Mouse (Mus musculus): ENCODE results near the gene Unc13d. TPM values are rescaled to one million over a fixed set of nuclear protein-coding genes. Genes with fewer than 3 reads are reported as not detected.
"Not testable (repeated sequence)": the region's sequence is repeated elsewhere in the genome, so short reads cannot be mapped to it uniquely, and the experiment has no call there.

Gene Unc13d
- polyA plus RNA-seq, 1 experiment from 2014 or later: 10.9 TPM

DNA sequence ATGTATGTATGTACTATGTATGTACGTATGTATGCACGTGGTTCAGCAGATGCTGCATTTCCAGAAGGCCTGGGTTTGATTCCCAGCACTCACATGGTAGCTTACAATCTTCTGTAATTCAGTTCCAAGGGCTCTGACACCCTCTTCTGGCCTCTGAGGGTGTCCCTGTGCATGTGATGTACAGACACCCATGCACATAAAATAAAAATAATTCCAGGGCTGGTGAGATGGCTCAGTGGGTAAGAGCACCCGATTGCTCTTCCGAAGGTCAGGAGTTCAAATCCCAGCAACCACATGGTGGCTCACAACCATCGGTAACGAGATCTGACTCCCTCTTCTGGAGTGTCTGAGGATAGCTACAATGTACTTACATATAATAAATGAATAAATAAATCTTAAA, 15.2 kb upstream of the Unc13d start:
- H3K27ac ChIP-seq: peak overlapping the region; percentile 82; the same call in 1 of the 2 replicates
- 84% methylated on average over 6 of the region's 6 CpGs for WGBS (ENCODE audit: missing documents)
- not testable (repeated sequence) for H3K79me2 ChIP-seq (ENCODE audit: inconsistent target); H3K4me3 ChIP-seq (ENCODE audit: inconsistent target); H3K36me3 ChIP-seq (ENCODE audit: inconsistent target)

DNA sequence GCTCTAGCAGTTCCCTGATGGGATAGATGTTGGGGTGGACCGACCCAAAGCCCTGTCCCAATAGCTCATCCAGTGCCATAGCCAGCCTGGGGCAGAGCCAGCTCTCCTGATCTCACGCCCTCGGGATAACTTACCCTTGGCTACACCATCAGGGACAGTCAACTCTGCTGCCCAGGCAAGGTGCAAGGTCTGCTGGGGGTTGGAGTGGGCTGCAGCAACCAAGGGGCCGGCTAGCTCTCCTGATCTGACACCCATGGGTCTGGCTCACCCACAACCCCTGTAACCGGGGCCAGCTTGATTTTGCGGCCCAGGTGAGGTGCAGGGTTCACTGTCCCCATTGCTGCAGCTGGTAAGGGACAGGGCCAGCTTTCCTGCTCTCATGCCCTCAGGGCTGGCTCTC, 13.8 kb upstream of the Unc13d start:
- H3K36me3 ChIP-seq (ENCODE audit: inconsistent target): no peaks in the 10 kb centered on the region
- WGBS (ENCODE audit: missing documents): 82% methylated on average over 6 of the region's 6 CpGs
- H3K4me3 ChIP-seq (ENCODE audit: inconsistent target): no peak overlapping the region
- peaks cover under 1% of the 10 kb centered on the region; the same call in 1 of the 2 replicates for H3K79me2 ChIP-seq (ENCODE audit: inconsistent target)
- H3K27ac ChIP-seq: no peak overlapping the region

GRCm38 (mm10) chr11:116089545-116089944, 11.8 kb upstream of the Unc13d start:
- Histone ChIP-seq H3K4me3 (ENCODE audit: inconsistent target) (no peak overlapping the region), H3K27ac (no peak overlapping the region), H3K79me2 (ENCODE audit: inconsistent target) (peaks cover 21% of the 10 kb centered on the region), H3K36me3 (ENCODE audit: inconsistent target) (no peaks in the 10 kb centered on the region)
- WGBS (ENCODE audit: missing documents): 92% methylated on average over 6 of the region's 6 CpGs

GRCm38 (mm10) chr11:116088741-116089394, 11.1 kb upstream of the Unc13d start:
- Histone ChIP-seq H3K4me3 (ENCODE audit: inconsistent target) (no peak overlapping the region), H3K27ac (no peak overlapping the region), H3K36me3 (ENCODE audit: inconsistent target) (peaks cover 6% of the 10 kb centered on the region; the same call in 1 of the 2 replicates), H3K79me2 (ENCODE audit: inconsistent target) (peaks cover 28% of the 10 kb centered on the region)
- 49% methylated on average over 10 of the region's 11 CpGs for WGBS (ENCODE audit: missing documents)

DNA sequence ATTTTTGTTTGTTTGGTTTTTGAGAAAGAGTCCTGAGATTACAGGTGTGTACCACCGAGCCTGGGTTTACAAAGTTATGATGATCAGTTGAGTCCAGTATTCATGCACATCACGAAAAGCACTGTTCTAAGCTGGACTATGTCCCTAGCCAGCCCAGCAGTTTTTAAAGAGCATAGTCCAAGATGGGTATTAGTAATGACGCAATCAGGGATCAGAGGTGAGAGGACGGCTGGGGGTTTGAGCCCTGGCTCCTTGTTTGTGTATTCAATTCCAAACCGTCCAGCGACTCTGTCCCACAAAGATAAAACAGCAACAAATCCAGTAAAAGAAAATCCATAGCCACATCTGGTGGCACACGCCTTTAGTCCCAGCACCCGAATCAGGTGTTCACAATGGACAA, 10.4 kb upstream of the Unc13d start:
- 70% methylated on average over 8 of the region's 8 CpGs for WGBS (ENCODE audit: missing documents)
- Histone ChIP-seq H3K79me2 (ENCODE audit: inconsistent target) (peaks cover 35% of the 10 kb centered on the region), H3K27ac (no peak overlapping the region), H3K4me3 (ENCODE audit: inconsistent target) (0 out of 2 replicates have a peak overlapping the region, but pooled peaks have one; percentile 60), H3K36me3 (ENCODE audit: inconsistent target) (peaks cover 12% of the 10 kb centered on the region)

DNA sequence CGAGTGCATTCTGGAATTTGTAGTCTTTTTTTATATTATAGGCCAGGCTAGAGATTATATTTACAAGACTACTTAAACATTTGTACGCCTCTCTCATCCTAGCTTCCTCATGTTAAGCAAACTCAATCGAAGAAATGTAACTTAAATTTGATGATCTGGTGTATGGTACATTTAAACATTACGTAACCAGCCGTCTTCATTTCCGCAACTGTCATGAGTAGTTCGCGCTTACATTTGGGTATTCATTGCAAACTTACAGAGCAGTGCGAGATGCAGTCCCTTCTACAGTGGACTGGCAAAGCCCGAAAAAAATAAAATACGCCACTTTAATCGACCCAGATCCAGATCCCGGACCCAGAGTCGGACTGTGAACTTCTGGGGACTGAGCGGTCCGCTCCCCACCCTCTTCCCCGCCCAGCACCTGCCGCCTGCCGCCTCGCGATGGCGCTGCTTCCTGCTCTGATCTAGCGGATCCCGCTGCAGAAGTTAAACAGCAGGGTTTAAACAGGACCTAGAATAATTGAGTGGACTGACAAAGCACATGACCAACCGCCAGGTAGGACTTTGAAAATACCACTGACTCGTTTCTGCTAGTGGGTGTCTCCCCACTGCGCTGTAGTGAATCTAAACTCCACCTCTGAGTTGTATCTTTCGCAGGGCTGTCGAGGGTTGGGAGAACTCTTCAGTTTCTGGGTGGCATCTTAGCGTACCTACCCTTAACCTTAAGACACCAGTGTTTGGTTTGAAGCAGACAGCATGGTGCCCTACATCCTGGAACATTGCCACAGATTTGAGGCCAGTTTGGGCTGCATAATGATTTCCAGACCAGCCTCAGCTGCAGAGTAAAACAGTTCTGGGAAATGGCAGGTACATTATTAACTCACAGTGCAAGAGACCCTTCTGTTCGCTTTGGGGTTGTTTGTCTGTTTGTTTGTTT, 9.7 kb upstream of the Unc13d start:
- Histone ChIP-seq H3K79me2 (ENCODE audit: inconsistent target) (peaks cover 42% of the 10 kb centered on the region), H3K4me3 (ENCODE audit: inconsistent target) (peak overlapping the region; percentile 60)
- WGBS (ENCODE audit: missing documents): under 1% methylated on average over 29 of the region's 31 CpGs

DNA sequence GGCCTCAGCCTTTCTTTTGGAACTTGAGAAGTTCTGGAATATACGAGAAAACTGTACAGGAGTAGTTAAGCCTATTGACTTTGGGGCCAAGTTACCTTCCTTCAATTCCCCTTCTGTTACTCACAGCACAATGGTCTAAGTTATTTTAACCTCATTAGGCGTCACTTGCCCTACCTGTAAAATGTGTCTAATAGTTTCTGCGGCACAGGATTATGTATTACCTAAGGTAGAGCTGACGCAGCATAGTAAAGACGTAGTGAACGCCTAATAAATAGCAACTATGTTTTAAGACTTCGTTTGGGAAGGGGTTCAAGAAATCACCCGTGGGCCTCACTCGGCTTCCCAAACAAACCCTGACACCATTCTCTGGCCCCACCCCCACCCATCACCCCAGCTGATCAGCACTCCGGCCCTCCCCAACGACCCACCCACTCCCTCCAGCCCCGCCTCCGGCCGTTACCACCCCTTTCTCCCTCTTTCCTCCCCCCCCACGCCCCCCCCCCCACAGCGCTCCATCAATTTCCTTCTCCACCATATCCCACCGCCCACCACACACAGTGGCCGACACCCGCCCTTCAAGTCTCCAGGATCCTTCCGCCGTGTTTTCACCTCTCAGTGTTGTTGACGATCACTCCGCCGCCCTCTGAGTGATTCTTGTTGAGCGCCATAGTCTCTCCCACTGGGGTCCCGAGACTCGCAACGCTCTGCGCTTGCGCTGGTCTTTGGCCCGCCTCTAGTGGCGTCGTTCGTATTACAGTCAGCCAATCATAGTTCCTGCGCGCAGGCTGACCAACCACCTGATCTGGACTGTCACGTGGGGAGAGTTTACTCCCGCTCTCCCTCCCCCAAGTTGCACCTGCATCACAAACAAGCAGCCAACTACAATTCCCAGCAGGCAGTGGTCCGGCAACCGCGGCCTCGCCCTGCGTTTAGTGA, 8.8 kb upstream of the Unc13d start, which contains the start of gene Wbp2:
Gene Wbp2 (minus strand): TSS at position 738 of the 936 bp plus-strand sequence.
- WGBS (ENCODE audit: missing documents): 3% methylated on average over 36 of the region's 43 CpGs
- Histone ChIP-seq H3K36me3 (ENCODE audit: inconsistent target) (peaks cover 27% of the 10 kb centered on the region), H3K27ac (peak within 1 kb of the TSS; percentile 86)

More for the DNA sequence above, 9.7 kb upstream of the Unc13d start:
- Histone ChIP-seq H3K36me3 (ENCODE audit: inconsistent target) (peaks cover 18% of the 10 kb centered on the region), H3K27ac (peak overlapping the region; percentile 86)

GRCm38 (mm10) chr11:116084166-116084565, 6.4 kb upstream of the Unc13d start:
- H3K4me3 ChIP-seq (ENCODE audit: inconsistent target): no peak overlapping the region
- H3K79me2 ChIP-seq (ENCODE audit: inconsistent target): peaks cover 62% of the 10 kb centered on the region
- H3K27ac ChIP-seq: no peak overlapping the region
- 80% methylated on average over 6 of the region's 6 CpGs for WGBS (ENCODE audit: missing documents)
- H3K36me3 ChIP-seq (ENCODE audit: inconsistent target): peaks cover 51% of the 10 kb centered on the region

More for the DNA sequence above, 8.8 kb upstream of the Unc13d start, which contains the start of gene Wbp2:
- Histone ChIP-seq H3K4me3 (ENCODE audit: inconsistent target) (peak within 1 kb of the TSS; percentile 60), H3K79me2 (ENCODE audit: inconsistent target) (peaks cover 51% of the 10 kb centered on the region)

DNA sequence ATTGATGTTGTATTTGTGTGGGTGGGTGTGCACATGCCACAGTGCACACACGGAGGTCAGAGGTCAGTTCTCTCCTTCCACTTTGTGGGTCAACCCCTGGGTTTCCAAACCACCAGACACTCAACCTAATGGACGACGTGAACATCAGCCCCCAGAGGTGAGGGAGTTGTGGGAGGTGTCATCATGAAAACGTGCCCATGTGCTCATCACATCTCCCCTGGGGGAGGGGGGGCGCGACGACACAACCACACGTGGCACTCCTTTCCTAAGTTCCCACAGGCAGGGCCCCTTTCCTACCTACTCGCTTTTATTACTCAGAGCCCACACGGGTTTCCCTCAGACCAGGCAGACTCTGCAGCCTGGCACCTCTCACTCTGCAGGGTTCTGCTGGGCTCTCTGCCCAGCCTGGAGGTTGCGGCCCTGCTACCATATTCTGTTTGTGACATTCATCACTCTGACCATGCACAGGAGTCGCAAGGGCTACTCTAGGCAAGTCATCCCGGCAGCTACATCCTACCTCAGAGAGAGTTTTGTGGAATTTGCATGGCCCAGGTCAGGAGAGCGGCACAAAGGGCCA, 5.4 kb upstream of the Unc13d start:
- 90% methylated on average over 14 of the region's 14 CpGs for WGBS (ENCODE audit: missing documents)
- Histone ChIP-seq H3K27ac (no peak overlapping the region), H3K79me2 (ENCODE audit: inconsistent target) (peaks cover 62% of the 10 kb centered on the region), H3K36me3 (ENCODE audit: inconsistent target) (peaks cover 54% of the 10 kb centered on the region), H3K4me3 (ENCODE audit: inconsistent target) (no peak overlapping the region)

DNA sequence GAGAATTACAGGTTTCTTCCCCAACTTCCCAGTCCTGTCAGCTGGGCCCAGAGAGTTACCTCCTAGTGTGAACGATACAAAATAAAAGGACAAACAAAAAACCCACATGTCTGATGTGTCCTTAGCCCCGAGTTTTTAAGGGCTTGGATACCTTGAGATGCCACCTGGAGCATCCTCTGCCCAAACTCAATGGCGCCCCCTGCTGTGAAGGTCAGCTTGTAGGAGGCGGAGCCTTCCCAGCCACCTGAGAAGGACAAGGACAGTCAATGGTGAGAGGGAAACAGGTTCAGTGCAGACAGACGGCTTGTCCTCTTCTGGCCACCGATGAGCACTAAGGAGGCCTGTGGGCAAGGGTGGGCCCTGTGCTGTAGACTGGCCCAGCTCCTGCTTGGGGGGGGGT, 3.3 kb upstream of the Unc13d start:
- H3K36me3 ChIP-seq (ENCODE audit: inconsistent target): peaks cover 54% of the 10 kb centered on the region

GRCm38 (mm10) chr11:116079511-116079910, 1.8 kb upstream of the Unc13d start:
- Histone ChIP-seq H3K27ac (no peak overlapping the region), H3K79me2 (ENCODE audit: inconsistent target) (peaks cover 49% of the 10 kb centered on the region), H3K36me3 (ENCODE audit: inconsistent target) (peaks cover 54% of the 10 kb centered on the region), H3K4me3 (ENCODE audit: inconsistent target) (no peak overlapping the region)
- WGBS (ENCODE audit: missing documents): 85% methylated on average over 10 of the region's 10 CpGs

More for the DNA sequence above, 3.3 kb upstream of the Unc13d start:
- peaks cover 65% of the 10 kb centered on the region for H3K79me2 ChIP-seq (ENCODE audit: inconsistent target)
- 79% methylated on average over 6 of the region's 6 CpGs for WGBS (ENCODE audit: missing documents)
- no peak overlapping the region for H3K4me3 ChIP-seq (ENCODE audit: inconsistent target)
- H3K27ac ChIP-seq: no peak overlapping the region

DNA sequence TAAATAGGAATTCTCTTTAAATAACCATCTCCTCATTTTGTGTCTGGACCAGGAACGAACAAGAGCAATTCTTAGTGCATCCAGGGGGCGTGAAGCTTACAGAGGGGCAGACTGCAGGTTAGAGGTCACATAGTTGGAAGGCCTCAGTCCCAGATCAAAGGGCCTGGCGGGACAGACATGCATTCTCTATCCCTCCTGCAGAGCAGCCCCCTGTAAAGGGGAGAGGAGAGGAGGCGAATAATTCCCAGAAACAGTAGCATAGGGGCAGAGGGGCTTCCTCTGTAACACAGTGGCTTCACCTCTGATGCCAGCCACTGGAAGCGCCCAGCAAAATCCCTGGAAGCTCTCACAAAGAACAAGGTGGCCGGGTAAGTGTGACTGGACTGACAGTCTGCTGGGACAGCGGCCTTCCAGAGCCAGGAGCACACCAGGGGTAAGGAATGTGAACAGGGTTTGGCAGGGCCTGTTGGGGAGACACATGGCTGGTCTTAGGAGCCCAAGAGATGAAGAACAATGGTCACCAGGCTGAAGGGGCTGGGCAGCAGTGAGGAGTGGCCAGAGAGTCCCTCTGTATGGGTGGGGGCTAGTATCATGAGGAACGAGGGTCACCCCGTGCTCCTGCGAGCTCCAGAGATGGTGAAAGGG, 1.0 kb upstream of the Unc13d start:
- Histone ChIP-seq H3K27ac (peak overlapping the region; percentile 84), H3K4me3 (ENCODE audit: inconsistent target) (no peak overlapping the region), H3K36me3 (ENCODE audit: inconsistent target) (peaks cover 48% of the 10 kb centered on the region), H3K79me2 (ENCODE audit: inconsistent target) (peaks cover 42% of the 10 kb centered on the region)
- WGBS (ENCODE audit: missing documents): 72% methylated on average over 10 of the region's 10 CpGs

GRCm38 (mm10) chr11:116078221-116078620, 460 bp upstream of the Unc13d start:
- 2% methylated on average over 16 of the region's 16 CpGs for WGBS (ENCODE audit: missing documents)
- Histone ChIP-seq H3K36me3 (ENCODE audit: inconsistent target) (peaks cover 48% of the 10 kb centered on the region), H3K4me3 (ENCODE audit: inconsistent target) (peak overlapping the region; percentile 78), H3K79me2 (ENCODE audit: inconsistent target) (peaks cover 36% of the 10 kb centered on the region), H3K27ac (peak overlapping the region; percentile 84)
